Mouse (Mus musculus) gonadal fat pad, adult 2 months (tissue): ENCODE data around the gene Ralgapa2. TPM values are rescaled to one million over a fixed set of nuclear protein-coding genes. Genes with fewer than 3 reads are reported as not detected.

Experiments
- DNase-seq: peaks from one replicate; pipeline ENCODE4 v3.0.0-alpha.2; 2012; ENCODE audit warnings: low read depth
- polyA plus RNA-seq: library from polyadenylated mRNA; depleted of rRNA; stranded (reverse); fragments of >200 nt; gene quantifications from 2 replicates; pipeline ENCODE4 v1.2.3, GENCODE M21; 2012

Gene Ralgapa2
- polyA plus RNA-seq, 1 experiment: 12.7 TPM

DNA sequence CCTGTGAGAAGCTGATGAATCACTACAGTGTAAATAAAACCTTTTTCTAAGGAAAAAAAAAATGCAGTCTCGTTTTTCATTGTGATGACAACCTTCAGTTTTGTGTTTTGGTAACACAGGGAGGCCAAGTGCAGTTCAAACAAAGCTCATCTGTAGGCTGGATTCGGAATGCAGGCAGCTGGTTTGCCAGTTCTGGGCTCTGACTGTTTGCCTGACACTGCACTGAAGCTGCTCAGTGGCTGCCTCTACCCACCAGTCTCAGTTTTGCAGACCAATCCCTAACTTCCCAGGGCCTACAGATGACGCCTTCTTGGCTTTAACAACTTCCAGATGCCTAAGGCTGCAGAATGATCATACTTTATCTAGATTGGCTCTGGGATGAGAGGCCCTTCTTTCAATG, 205.1 kb downstream of the Ralgapa2 start:
- DNase-seq: no peak

- DNase-seq: no peak
These were observed 209.9 kb downstream of the Ralgapa2 start for GRCm38 (mm10) chr2:146302094-146302699.

DNA sequence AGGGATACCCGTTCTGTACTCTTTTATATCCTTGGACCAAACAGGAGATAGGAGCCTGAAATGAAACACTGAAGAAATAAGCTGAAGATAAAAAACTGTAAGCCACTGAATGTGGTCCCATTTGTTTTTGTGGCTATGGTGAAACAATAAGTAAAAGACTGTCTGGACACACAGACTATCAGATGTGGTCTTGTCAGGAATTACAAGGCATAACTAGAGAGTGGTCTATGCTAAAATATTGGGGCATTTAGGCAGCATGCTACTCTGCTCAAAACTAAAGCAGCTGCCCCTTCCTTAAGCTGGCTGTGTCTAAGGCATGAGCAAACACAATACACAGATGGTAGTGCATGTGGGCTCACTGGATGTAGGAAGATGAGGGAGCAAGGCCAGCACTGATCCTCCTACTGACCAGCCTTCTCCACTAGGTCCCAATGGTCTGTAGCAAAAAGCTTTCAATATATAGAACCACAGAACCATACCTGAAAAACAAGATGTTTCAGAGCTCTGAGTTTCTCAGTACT, 211.6 kb downstream of the Ralgapa2 start:
- DNase-seq: no peak

- DNase-seq: no peak
These were observed 212.2 kb downstream of the Ralgapa2 start for GRCm38 (mm10) chr2:146299841-146300460.

DNA sequence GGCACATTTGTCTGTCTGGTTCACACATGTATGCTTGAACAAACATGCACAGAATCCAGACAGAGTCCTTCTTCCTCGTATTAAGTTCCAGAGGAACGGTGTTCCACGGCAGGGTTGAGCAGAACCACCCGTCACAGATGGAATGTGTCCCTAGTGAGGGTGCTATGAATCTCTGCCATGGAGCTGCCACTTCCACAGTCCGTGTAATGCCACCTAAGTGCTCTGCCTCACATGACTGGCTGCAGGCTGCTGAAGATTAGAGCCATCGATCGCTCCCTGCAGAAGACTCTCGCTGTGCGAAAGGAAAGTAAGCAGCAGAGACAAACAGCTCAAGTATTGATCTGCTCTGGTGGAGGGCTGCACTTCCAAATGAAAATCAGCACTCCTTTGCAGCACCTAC, 218.6 kb downstream of the Ralgapa2 start:
- no peak for DNase-seq

- no peak for DNase-seq
These were observed 221.1 kb downstream of the Ralgapa2 start for GRCm38 (mm10) chr2:146290871-146291637.

DNA sequence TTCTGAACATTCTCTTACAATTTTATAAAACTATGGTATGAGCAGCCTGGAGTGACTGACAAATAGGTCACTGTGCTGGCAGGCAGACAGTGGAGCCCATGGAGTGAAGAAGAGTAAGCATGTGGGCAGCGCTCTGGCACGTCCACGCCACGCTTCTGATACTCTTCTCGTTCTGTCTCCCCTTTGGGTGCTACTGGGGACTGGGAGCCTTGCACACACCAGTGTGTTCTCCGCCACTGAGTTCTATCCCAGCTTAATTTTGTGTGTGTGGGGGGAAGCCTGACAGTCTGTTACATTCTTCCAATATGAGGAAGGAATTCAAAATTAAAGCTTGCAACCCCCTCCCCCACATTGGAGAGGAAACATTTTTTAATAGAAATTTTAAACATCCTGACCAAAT, 221.8 kb downstream of the Ralgapa2 start:
- DNase-seq: no peak

GRCm38 (mm10) chr2:146289394-146289793, 222.8 kb downstream of the Ralgapa2 start:
- no peak for DNase-seq

- no peak for DNase-seq
These were observed 223.8 kb downstream of the Ralgapa2 start for GRCm38 (mm10) chr2:146288326-146288725.

DNA sequence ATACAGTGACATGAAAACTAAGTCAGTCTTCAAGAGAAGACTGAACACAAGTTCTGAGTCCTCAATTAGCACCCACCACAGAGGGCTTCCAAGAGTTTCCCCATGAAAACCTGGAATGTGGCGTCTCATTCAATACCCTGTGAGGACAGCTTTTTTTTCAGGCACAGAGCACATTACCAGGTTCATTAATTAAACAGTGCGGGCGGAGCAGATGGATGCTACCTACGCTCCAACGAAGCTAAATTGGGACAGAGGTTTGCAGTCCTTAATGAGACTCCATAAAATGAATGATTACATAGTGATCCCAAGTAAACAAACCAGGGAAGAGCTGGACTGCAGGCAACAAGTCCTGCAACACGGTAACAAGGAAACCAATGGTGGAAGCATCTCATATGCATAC, 224.6 kb downstream of the Ralgapa2 start:
- no peak for DNase-seq

DNA sequence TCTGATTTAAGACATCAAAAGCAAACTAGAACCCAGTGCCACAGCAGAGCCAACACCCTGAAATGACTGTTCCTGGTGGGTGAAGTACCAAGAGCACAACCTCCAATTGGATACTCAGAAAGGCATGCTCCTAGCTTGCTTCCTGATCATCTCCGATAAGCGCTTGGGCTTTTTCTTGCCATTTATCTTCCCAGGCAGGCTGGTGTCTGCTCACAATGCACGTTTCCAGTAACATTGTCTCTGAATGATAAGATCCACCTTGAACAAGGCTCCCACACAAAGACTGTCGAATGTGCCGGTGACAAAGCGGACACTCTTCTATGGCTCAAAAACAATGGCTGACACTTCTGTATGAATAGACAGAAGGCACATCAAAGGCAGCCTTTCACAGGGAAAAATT, 230.8 kb downstream of the Ralgapa2 start:
- DNase-seq: no peak

DNA sequence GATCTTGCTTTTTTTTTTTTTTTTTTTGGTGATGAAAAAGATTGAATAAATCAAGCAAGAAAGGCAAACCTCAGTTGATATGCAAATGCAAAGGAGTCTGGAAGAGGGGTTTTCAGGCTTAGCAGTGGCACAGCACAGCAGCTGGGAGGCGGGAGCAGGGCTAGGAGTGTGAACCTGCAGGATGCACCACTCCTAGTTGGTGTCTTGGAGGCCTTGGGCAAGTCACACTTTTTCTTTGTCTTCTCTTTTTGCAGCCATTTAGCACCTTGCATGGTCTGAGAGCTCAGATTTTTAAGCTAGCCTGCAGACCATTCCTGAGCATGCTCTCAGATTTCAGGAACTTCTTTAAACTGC, 231.2 kb downstream of the Ralgapa2 start:
- no peak for DNase-seq

DNA sequence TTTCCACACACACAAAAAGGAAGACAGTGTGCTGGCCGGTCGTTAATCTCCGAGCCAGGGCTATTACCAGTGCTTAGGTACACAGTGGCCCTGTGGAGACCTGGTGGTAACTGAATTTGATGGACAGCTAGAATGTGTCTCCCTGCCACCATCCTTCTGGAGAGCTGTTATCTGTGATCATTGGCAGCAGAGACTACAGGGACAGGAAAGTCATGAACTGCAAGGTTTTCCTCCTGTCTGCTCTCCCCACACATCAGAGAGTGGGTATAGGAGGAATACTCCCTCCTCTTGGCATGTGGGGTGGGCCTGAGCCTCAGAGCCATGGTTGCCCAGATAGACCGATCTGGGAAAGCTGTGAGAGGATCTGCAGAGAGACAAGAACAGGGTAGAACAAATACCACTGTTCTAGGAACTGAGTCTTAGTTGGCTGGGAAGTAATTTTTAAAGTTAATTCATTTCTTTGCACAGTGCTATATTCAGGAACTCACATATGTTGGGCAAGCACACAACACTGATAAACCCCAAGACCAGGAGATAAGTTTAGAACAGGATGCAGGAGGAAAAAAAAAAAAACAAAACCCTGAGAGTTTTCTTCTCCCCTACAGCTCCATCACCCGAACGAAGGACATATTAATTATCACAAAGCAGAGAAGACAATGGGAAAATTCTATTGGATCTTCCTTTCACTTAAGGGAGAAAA, 231.8 kb downstream of the Ralgapa2 start:
- no peak for DNase-seq

DNA sequence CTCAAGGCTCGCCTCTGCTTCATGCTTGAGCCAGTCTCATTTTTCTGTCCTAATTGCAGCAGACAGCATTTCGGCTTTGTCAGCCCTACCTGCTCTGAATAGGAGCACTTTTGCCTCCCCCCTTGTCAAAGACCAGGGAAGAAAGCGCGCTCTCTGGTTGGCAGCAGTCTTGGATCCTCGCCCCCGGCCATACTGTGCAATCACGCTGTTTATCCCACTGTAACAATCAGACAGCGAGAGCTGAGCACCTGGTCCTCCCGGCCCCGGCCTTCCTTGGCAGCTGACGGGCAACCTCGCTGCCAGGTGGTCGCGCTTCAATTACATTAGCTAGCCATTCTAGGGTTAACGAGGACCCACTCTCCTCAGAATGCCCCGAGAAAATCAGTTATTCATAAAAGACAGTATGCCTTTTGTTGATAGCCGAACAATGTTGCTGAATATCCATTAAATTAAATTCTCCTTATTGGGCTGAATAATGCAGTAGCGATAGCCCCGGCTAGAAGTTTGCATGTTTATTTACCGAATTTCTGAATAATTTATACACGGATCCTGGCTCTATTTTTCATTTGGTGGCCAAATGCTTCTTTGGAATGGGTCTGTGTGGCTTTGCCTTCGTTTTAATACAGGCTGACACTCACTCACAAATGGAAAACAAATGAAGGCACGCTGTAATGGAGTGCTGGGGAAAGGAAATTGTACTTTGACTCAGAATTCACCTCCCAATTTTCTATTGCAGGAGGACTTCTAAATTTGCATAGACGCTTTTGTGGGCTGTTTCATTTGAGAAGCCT, 232.5 kb downstream of the Ralgapa2 start:
- DNase-seq: no peak

DNA sequence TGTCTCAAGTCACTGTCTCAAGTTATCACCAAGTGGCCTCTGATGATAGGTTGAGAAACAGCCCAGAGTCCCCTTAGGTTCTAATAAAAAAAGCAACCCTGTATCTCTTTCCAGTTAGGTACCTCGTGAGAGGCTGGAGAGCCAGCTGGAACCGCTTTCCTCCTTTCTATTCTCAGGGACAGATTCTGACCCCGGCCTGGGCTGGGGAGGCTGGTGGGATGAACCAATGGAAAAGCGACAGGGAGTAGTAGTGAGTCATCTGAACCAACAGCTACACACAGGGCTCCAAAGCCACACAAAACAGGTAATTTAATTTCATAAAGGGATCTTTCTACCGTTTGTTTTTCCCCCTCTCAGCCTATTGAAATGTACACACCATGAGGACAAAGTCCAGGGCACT, 233.8 kb downstream of the Ralgapa2 start:
- DNase-seq: no peak

GRCm38 (mm10) chr2:146266539-146266938, 245.6 kb downstream of the Ralgapa2 start:
- no peak for DNase-seq

DNA sequence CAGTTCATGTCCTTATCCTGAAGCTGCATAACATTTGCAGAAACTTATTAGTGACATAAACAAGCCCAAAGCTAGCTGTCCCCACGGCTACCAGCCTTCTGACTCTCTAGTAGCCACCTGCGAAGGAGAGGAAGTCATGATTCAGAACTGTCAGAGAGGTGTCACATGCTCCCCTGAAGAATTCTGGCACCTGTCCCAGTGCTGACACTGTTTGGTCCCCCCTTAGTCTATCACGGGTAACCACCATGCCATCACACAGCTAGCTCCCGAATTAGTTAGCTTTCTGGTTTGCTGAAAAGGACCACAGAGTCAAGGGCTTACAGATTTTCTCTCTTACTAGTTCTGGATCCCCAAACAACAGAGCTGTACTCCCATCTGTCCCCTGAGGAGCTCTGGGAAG, 247.1 kb downstream of the Ralgapa2 start:
- no peak for DNase-seq

GRCm38 (mm10) chr2:146262966-146263365, 249.2 kb downstream of the Ralgapa2 start:
- DNase-seq: no peak

DNA sequence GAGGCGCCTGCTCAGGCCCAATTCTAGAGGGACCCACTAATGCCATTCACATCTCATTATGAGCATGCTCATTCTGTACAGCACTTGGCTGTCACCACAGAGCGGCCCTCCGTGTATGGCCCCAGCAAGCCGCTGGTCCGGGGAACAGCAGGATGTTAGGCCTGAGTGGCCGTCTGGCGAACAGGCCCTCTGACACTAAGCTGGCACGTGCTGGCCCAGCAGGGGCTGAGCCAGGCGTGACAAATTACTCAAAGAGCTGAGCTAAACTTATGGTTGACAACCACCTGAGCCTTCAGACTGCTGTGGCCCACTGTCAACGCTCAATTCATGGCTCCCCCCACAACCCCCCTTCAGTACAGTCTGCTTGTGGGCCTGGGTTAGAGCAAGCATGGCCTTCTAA, 249.9 kb downstream of the Ralgapa2 start:
- DNase-seq: no peak

- no peak for DNase-seq
These were observed 251.0 kb downstream of the Ralgapa2 start for GRCm38 (mm10) chr2:146261146-146261545.

- DNase-seq: no peak
These were observed 252.2 kb downstream of the Ralgapa2 start for GRCm38 (mm10) chr2:146259787-146260560.
